Mouse (Mus musculus) erythroblast, embryonic 14.5 days (primary cell): ENCODE measurements around the gene Gsk3a.

Source experiments
- GATA1 ChIP-seq: IDR thresholded peaks from 2 replicates; pipeline ENCODE4 v1.6.1; 2012; ENCODE audit warnings: low read length, inconsistent platforms, mixed read lengths
- TAL1 ChIP-seq: IDR thresholded peaks from 3 replicates; pipeline ENCODE4 v1.6.1; 2012; ENCODE audit warnings: low read length, inconsistent platforms, mixed read lengths

GRCm38 (mm10) chr7:25192110-25192509 lies 45.5 kb downstream of the Gsk3a start:
- TF ChIP-seq TAL1 (no peak), GATA1 (no peak)
